Comparison of ENCODE assay signal across 8 mouse cellular contexts in the genomic region with DNA sequence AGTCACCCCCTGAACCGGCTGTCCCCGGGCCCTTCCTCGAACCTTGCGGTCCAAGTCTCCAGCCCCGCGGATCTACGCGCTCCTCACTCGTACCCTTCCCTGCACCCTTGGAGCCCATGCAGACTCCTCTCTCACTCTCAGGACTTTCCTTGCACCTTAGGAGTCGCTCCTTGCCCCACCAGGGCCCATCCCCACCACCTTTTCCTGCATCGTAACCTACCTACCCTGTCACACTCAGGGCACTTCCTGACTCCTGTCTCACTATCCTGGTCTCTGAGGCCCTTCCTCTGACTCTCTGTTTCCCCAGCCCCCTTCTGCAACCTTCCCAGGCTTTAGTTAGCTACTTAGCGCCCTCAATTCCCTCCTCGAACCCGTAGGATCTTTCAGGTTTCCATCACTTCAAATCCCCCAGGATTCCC. TPM values are rescaled to one million over a fixed set of nuclear protein-coding genes. Genes with fewer than 3 reads are reported as not detected.
DNase-seq lines count a peak whose midpoint lies in the region; ATAC-seq and TF ChIP-seq lines count a peak whose summit lies in the region.

No protein-coding gene starts in this region.

- H3K4me2 ChIP-seq in heart, embryonic 13.5 days, result peak overlapping the region; percentile 87
- H3K4me2 ChIP-seq in forebrain, embryonic 13.5 days, result peak overlapping the region; percentile 85
- peak overlapping the region; percentile 91 for H3K4me2 ChIP-seq in liver, embryonic 16.5 days (ENCODE audit: low read depth, low read length)

- TF ChIP-seq POLR2A in ES-Bruce4 (IDR thresholded peaks at IDR 0.05; ENCODE audit: insufficient read depth, low read length), result no peak

- under 1% methylated on average over 14 of the region's 14 CpGs for WGBS in heart, embryonic 13.5 days
- WGBS in forebrain, embryonic 13.5 days, result 0% methylated on average over 14 of the region's 14 CpGs
- WGBS in liver, embryonic 16.5 days (ENCODE audit: insufficient replicate concordance), result under 1% methylated on average over 14 of the region's 14 CpGs

- no peak for TF ChIP-seq EP300 in ES-Bruce4 (IDR thresholded peaks at IDR 0.05; ENCODE audit: insufficient read depth, low read depth, low read length)

- peaks cover 33% of the 10 kb centered on the region for H3K36me3 ChIP-seq in heart, embryonic 13.5 days
- H3K36me3 ChIP-seq in ES-Bruce4 (ENCODE audit: control insufficient read depth, insufficient read depth, low read length, poor library complexity, severe bottlenecking), result peaks cover 16% of the 10 kb centered on the region
- H3K36me3 ChIP-seq in forebrain, embryonic 13.5 days (ENCODE audit: poor library complexity, severe bottlenecking), result peaks cover 30% of the 10 kb centered on the region
- 0 out of 2 replicates have a peak, but pooled peaks cover 2% of the 10 kb centered on the region for H3K36me3 ChIP-seq in liver, embryonic 16.5 days (ENCODE audit: control insufficient read depth, insufficient read depth)

- peak overlapping the region; percentile 79 for H3K4me3 ChIP-seq in heart, embryonic 13.5 days
- H3K4me3 ChIP-seq in ES-Bruce4 (ENCODE audit: low read depth, low read length), result peak overlapping the region; percentile 98
- H3K4me3 ChIP-seq in forebrain, embryonic 13.5 days, result peak overlapping the region; percentile 75
- H3K4me3 ChIP-seq in liver, embryonic 16.5 days (ENCODE audit: low read depth, low read length), result peak overlapping the region; percentile 83

- H3K9me3 ChIP-seq in heart, embryonic 13.5 days, result no peaks in the 10 kb centered on the region
- no peaks in the 10 kb centered on the region for H3K9me3 ChIP-seq in ES-Bruce4 (replicated peaks; ENCODE audit: control insufficient read depth, insufficient read depth, low read length, poor library complexity, severe bottlenecking)
- H3K9me3 ChIP-seq in forebrain, embryonic 13.5 days (replicated peaks), result no peaks in the 10 kb centered on the region
- no peaks in the 10 kb centered on the region for H3K9me3 ChIP-seq in liver, embryonic 16.5 days (replicated peaks; ENCODE audit: control insufficient read depth, low read length)

- no peak for TF ChIP-seq CTCF in ES-Bruce4 (IDR thresholded peaks at IDR 0.05; ENCODE audit: low read depth, low read length)

- 0 out of 2 replicates have a peak, but pooled peaks have one; percentile 3 for ATAC-seq in heart, embryonic 13.5 days (ENCODE audit: extremely low read depth, insufficient number of reproducible peaks, low FRiP score, low TSS enrichment)
- ATAC-seq in forebrain, embryonic 13.5 days, result no peak
- ATAC-seq in liver, embryonic 16.5 days (ENCODE audit: low read depth), result peak; percentile 0; the same call in 1 of the 2 replicates

- H3K27me3 ChIP-seq in heart, embryonic 13.5 days (replicated peaks), result no peaks in the 10 kb centered on the region
- H3K27me3 ChIP-seq in ES-Bruce4 (ENCODE audit: control insufficient read depth, insufficient read depth, low read length, poor library complexity, severe bottlenecking), result no peaks in the 10 kb centered on the region
- no peaks in the 10 kb centered on the region for H3K27me3 ChIP-seq in forebrain, embryonic 13.5 days
- no peaks in the 10 kb centered on the region for H3K27me3 ChIP-seq in liver, embryonic 16.5 days (ENCODE audit: control insufficient read depth, insufficient read depth, low read depth, low read length)

- H3K27ac ChIP-seq in heart, embryonic 13.5 days (replicated peaks), result peak overlapping the region; percentile 92
- peak overlapping the region; percentile 59 for H3K27ac ChIP-seq in ES-Bruce4 (ENCODE audit: insufficient read depth, low read length)
- H3K27ac ChIP-seq in forebrain, embryonic 13.5 days, result peak overlapping the region; percentile 93
- H3K27ac ChIP-seq in liver, embryonic 16.5 days (ENCODE audit: low read length), result peak overlapping the region; percentile 93

- DNase-seq in heart, postnatal 36 days, result no peak
- DNase-seq in right cerebral cortex, postnatal 4 days, result no peak
- no peak for DNase-seq in layer of hippocampus, postnatal 10 days (ENCODE audit: low spot score in 2 of 2)
- no peak for DNase-seq in layer of hippocampus, adult 11-12 months (ENCODE audit: low spot score)

- intact Hi-C loops in heart, postnatal 36 days (cut with DNase I), result loop anchor here (2.0 kb wide), 2 partner anchors 48 to 54 kb away; a partner anchor contains a TSS

- peak overlapping the region; percentile 92 for H3K9ac ChIP-seq in heart, embryonic 13.5 days
- peak overlapping the region; percentile 91 for H3K9ac ChIP-seq in ES-Bruce4 (ENCODE audit: low read depth, poor library complexity, severe bottlenecking)
- H3K9ac ChIP-seq in forebrain, embryonic 13.5 days, result peak overlapping the region; percentile 93
- peak overlapping the region; percentile 90 for H3K9ac ChIP-seq in liver, embryonic 16.5 days (ENCODE audit: low read depth, low read length)

- H3K4me1 ChIP-seq in heart, embryonic 13.5 days, result peaks cover 38% of the 10 kb centered on the region
- no peaks in the 10 kb centered on the region for H3K4me1 ChIP-seq in ES-Bruce4 (ENCODE audit: control insufficient read depth, insufficient read depth, low read length)
- peaks cover 38% of the 10 kb centered on the region for H3K4me1 ChIP-seq in forebrain, embryonic 13.5 days
- H3K4me1 ChIP-seq in liver, embryonic 16.5 days (ENCODE audit: control insufficient read depth, low read depth, low read length), result peaks cover 51% of the 10 kb centered on the region

RNA-seq across cellular contexts. Expression of a gene that starts 0.4 kb away (rescaled TPM):
- 57.1 and 60.0 TPM in 2 replicates for polyA plus RNA-seq in heart, embryonic 13.5 days (2015; fragmentation: Nextera tagmentation; extraction: Ambion mirVana)
- 10 to 100 TPM; 14.8 to 15.9 TPM for total RNA-seq in heart, postnatal 36 days (2021)
- 69.0 and 72.3 TPM in 2 replicates for polyA plus RNA-seq in ES-Bruce4 (2011; ENCODE audit: insufficient read depth, insufficient read length, low read depth, missing spikeins)
- 75.3 and 84.3 TPM in 2 replicates for polyA plus RNA-seq in forebrain, embryonic 13.5 days (2015; fragmentation: Nextera tagmentation; extraction: Ambion mirVana)
- polyA plus RNA-seq in liver, embryonic 16.5 days (2015; fragmentation: Nextera tagmentation; extraction: Ambion mirVana), result 41.3 and 47.4 TPM in 2 replicates
- total RNA-seq in layer of hippocampus, postnatal 10 days (2021), result 10 to 100 TPM; 43.5 to 45.9 TPM

RNA-seq across cellular contexts. Expression of a gene that starts 12.6 kb away (rescaled TPM):
- 35.4 and 36.4 TPM in 2 replicates for polyA plus RNA-seq in heart, embryonic 13.5 days (2015; fragmentation: Nextera tagmentation; extraction: Ambion mirVana)
- total RNA-seq in heart, postnatal 36 days (2021), result 1 to 10 TPM; 1.9 to 2.3 TPM
- 319 and 368 TPM in 2 replicates for polyA plus RNA-seq in ES-Bruce4 (2011; ENCODE audit: insufficient read depth, insufficient read length, low read depth, missing spikeins)
- polyA plus RNA-seq in forebrain, embryonic 13.5 days (2015; fragmentation: Nextera tagmentation; extraction: Ambion mirVana), result 17.8 and 22.1 TPM in 2 replicates
- 65.0 and 71.5 TPM in 2 replicates for polyA plus RNA-seq in liver, embryonic 16.5 days (2015; fragmentation: Nextera tagmentation; extraction: Ambion mirVana)
- 1 to 10 TPM; 6.5 to 9.8 TPM for total RNA-seq in layer of hippocampus, postnatal 10 days (2021)

RNA-seq across cellular contexts. Expression of a gene that starts 15.3 kb away (rescaled TPM):
- polyA plus RNA-seq in heart, embryonic 13.5 days (2015; fragmentation: Nextera tagmentation; extraction: Ambion mirVana), result 0.05 and 0.07 TPM in 2 replicates
- total RNA-seq in heart, postnatal 36 days (2021), result under 1 TPM; 0.11 to 0.30 TPM
- not detected in 2 replicates for polyA plus RNA-seq in ES-Bruce4 (2011; ENCODE audit: insufficient read depth, insufficient read length, low read depth, missing spikeins)
- polyA plus RNA-seq in forebrain, embryonic 13.5 days (2015; fragmentation: Nextera tagmentation; extraction: Ambion mirVana), result 0.27 and 0.29 TPM in 2 replicates
- polyA plus RNA-seq in liver, embryonic 16.5 days (2015; fragmentation: Nextera tagmentation; extraction: Ambion mirVana), result 0.33 and 0.36 TPM in 2 replicates
- total RNA-seq in layer of hippocampus, postnatal 10 days (2021), result not detected

RNA-seq across cellular contexts. Expression of a gene that starts 30.8 kb away (rescaled TPM):
- not detected in 2 replicates for polyA plus RNA-seq in heart, embryonic 13.5 days (2015; fragmentation: Nextera tagmentation; extraction: Ambion mirVana)
- total RNA-seq in heart, postnatal 36 days (2021), result not detected
- not detected in 2 replicates for polyA plus RNA-seq in ES-Bruce4 (2011; ENCODE audit: insufficient read depth, insufficient read length, low read depth, missing spikeins)
- polyA plus RNA-seq in forebrain, embryonic 13.5 days (2015; fragmentation: Nextera tagmentation; extraction: Ambion mirVana), result not detected in 2 replicates
- polyA plus RNA-seq in liver, embryonic 16.5 days (2015; fragmentation: Nextera tagmentation; extraction: Ambion mirVana), result not detected in 2 replicates
- not detected for total RNA-seq in layer of hippocampus, postnatal 10 days (2021)

RNA-seq across cellular contexts. Expression of a gene that starts 42.3 kb away (rescaled TPM):
- polyA plus RNA-seq in heart, embryonic 13.5 days (2015; fragmentation: Nextera tagmentation; extraction: Ambion mirVana), result 0.09 TPM in 1 of 2 replicates, not detected in the other
- not detected for total RNA-seq in heart, postnatal 36 days (2021)
- 1.4 and 1.9 TPM in 2 replicates for polyA plus RNA-seq in ES-Bruce4 (2011; ENCODE audit: insufficient read depth, insufficient read length, low read depth, missing spikeins)
- 0.17 and 0.40 TPM in 2 replicates for polyA plus RNA-seq in forebrain, embryonic 13.5 days (2015; fragmentation: Nextera tagmentation; extraction: Ambion mirVana)
- 0.12 TPM in 1 of 2 replicates, not detected in the other for polyA plus RNA-seq in liver, embryonic 16.5 days (2015; fragmentation: Nextera tagmentation; extraction: Ambion mirVana)
- total RNA-seq in layer of hippocampus, postnatal 10 days (2021), result under 1 TPM; 0.38 to 0.41 TPM
